Mouse (Mus musculus): ENCODE data around the gene Tmem189.
"Not testable (repeated sequence)": the region's sequence is repeated elsewhere in the genome, so short reads cannot be mapped to it uniquely, and the experiment has no call there.

Tmem189 gene

DNA sequence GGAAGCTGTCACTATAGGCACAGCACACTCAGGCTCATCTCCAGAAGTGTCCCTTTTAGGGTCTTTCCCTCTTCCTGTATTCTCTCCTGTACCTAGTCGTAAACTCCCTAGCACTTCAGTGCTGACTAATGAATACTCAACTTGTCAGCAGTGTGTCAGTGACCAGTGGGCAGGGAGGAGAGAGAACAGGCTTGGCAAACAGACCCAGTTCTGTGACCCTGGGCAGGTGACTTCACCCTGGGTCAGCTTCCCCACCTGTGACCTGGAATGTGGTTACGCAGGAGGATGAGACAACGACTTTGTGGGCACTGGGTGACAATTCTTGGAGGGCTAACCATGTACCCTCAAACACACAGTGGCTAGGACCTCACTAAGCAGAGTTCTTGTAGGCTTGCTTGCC lies 72.6 kb downstream of the Tmem189 start:
- DNase-seq = no peak

DNA sequence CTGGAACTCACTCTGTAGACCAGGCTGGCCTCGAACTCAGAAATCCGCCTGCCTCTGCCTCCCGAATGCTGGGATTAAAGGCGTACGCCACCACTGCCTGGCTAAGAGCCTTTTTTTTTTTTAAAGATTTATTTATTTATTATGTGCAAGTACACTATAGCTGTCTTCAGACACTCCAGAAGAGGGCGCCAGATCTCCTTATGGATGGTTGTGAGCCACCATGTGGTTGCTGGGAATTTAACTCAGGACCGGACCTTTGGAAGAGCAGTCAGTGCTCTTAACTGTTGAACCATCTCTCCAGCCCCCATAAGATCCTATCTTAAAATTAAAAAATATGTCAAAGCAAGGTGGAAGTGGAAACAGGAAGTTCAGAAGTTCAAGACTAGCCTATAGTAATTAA lies 76.3 kb downstream of the Tmem189 start:
- DNase-seq = not testable (repeated sequence)

DNA sequence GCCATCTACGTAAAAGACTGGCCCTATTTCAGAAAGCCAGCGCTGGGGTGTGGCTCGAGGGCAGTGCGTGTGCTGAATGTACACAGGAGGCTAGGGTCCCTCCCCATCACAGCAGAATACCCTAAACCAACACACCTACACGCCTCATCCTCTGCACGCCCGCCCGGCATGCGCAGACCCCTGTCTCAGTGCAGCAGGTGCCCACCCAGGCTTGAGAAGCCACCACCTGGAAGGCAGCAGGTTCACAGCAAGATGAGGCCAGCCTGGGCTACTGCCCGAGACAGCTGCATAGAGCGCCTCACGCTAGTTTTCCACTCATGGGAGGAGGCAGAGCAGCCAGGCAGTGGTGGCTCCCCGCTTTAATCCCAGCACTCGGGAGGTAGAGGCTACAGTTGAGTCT lies 77.5 kb downstream of the Tmem189 start:
- DNase-seq = no peak

DNA sequence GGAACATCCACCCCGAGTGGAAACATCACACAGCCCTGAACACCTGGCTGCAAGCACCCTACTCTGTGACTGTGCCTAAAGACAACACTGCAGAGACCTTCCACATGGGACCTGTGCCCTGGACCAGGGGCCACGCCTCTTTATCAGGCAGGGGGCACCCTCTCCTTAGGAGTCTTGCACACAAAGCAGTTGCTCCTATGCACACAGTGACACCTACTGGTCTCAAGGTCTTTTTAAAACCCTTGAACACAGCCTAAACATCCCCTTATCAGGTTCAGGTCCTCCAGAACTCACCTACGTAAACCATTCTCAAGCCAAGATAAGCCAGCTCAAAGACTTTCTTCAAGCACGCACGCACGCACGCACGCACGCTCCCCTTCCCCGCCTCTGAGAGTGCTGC lies 78.3 kb downstream of the Tmem189 start:
- DNase-seq = no peak

DNA sequence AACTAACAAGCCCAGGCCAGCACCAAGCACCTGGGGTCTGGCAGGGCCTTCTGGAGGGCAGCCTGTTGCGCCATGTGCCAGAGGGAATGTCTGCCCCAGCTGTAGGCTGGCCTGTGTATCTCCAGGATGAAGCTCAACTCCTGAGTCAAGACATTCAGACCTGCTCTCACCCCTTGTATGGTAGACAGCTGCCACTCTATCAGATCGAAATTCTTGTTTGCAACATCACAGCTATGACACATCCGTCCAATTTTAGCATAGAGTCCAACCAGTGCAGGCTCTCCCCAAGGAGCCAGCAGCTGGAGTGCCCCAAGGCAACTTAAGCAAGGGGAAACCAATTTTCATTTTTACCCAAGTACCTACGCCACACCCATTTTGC lies 82.9 kb downstream of the Tmem189 start:
- DNase-seq = no peak

DNA sequence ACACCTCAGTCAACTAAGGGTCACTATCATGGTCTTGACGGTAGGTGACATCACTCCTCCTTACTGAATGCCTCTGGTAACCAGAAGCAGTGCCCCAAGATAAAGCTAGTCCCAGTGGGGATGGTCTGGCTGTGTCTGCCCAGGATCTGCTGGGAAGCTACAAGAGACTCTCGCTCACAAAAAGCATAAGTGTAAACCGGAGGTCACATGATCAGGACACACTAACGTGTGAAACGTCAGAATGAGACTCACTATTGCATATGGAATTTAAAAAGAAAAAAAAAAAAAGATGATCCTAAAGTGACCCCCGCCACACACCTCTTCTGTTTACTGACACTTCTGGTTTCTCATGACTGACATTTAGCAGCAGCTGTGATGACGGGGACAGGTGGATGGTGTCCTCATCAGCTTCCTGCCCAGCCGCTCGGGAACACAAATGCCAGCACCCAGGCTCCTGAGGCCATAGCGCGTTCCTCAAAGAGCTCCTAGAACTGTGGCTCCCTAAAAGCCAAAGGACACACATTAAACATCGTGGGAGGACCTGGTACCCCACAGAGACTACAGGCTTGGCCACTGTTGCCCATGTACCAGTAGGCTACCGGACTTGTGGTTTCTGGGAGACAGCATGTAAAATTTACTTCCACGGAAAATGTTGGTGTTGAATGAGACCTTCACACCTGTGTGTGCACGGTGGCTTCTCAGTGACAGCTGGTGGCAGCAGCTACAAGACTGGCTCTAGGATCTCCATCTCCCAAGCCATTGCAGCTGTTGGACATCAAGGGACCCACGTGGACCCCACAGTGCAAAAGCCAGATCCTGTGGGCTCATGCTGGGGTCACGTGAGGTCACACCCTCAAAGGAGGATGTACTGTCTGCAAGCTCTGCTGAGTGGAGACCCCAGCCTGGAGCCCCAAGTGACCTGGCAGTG lies 83.5 kb downstream of the Tmem189 start:
- DNase-seq = no peak

DNA sequence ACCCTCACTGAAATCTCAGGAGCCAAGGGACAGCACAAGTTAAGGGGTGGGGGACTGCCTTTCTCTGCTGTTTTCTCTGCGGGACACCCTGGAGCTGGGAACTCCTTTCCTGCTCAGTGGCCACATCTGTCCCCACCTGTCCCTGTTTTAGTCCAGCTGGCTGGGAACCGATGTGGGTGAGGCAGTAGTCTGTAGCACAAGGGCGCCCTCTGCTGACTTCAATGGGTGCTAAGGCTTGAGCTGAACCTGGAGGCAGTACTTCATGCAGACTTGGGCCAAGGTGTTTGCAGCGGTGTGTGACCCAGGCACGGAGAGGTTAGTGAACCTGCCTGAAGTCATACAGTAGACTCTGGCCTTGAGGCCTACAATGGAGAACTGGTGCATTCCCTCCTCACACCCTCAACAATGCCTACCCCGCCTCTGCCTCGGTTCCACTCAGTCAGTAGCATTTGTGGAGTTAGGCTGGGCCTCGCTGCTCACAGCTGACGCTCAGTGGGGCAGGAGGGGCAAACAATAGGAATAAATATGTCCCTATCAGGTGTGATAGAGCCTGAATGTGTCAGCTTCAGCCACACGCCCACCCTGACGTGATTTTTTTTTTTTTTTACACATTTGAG lies 84.3 kb downstream of the Tmem189 start:
- peak; percentile 73 to 86 for DNase-seq

DNA sequence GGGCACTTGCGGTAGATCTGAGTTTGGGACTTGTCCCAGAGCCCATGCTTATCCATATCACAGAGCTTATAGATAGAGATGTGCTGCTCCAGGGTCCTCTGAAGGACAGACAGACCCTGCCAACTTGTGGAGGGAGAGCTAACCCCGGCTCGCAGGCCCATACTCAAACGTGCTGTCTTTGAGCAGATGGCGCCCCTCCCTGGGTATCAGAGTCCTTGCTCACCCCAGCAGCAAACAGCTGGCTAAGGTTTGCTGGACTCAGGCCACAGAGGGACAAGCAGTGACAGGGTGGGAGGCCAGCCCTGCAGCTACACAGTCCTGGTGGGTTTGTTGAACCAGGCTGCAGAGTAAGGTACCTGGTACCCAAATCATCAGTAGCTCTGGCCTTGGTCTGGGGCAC lies 86.6 kb downstream of the Tmem189 start:
- DNase-seq = no peak

DNA sequence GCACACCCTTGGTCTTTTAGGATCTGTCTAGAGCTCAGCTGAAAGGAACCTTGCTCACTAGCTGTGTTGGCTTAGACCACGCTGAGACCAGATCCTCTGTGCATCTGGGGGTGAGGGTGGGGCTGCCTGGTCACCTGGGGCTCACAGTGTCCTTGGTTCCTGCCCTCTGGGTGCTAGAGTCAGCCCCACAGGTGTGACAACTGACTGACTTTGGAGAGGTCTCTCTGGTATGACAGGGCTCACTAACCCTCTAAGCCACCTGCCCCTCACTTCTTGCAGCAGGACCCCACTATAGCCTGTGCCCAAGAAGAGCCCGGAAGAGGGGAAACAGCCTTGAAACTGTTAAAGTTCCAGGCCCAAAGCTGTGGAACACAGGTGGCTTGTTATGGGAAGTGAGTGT lies 87.3 kb downstream of the Tmem189 start:
- DNase-seq = no peak

DNA sequence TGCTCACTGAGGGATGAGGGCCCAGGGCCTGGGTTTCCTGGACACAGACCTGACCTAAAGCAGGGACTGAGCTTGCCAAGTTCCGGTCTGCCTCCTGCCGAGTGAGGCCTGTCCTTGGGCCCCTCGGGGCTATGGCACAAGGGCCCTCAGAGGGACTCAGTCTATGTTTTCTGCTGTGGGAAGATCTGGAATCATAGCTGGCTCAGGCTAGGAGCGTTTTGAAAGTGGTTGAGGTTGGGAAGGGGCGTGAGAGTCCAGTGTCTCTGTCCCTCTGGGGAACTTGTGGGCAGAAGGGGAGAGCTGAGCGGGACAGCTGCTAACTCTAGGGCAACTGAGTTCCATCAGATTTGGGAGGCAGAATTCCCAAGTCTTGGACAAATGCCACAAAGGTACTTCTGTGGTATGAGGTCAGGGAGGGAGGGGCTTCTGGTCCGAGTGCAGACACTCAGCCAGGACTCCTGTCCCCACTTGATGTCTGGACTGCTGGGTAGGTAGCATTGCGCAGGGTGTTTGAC lies 89.1 kb downstream of the Tmem189 start:
- no peak for DNase-seq

DNA sequence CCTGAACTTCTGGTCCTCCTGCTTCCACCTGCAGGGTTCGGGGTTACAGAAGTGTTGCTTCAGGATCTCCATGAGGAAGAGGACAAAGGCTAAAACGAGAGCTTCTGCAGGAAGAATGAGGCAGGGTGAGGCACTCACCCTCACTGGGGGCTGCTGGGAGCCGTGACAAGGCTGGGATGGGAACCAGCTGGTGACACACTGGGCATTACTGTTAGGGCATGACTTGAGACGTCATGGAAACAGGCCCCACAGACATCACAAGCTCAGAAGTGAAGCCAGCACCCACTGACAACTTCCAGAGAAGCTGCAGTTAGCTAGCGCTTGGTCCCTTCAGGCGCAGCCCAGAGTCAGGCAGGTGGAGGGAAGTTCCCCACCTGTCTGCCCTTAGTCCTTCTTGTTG lies 89.7 kb downstream of the Tmem189 start:
- no peak for DNase-seq

DNA sequence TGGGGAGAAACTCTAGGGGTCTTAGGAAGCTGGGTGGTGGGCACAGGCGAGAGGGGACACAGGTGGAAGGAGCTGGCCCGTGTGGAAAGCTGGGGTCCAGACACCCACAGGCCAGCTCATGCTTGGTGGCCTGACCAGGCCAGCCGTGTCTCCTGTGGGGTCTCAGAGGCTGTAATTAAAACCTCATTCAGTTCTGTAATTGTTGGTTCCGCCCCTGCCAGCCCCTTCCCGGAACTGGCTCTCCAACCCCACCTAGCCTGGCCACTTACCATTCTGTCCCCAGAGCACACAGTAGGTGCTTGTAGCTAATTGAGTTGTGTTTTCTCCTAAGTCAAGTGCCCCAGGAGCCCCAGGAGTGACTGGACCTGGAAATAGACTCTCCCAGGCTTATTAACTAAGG lies 90.4 kb downstream of the Tmem189 start:
- DNase-seq = no peak

DNA sequence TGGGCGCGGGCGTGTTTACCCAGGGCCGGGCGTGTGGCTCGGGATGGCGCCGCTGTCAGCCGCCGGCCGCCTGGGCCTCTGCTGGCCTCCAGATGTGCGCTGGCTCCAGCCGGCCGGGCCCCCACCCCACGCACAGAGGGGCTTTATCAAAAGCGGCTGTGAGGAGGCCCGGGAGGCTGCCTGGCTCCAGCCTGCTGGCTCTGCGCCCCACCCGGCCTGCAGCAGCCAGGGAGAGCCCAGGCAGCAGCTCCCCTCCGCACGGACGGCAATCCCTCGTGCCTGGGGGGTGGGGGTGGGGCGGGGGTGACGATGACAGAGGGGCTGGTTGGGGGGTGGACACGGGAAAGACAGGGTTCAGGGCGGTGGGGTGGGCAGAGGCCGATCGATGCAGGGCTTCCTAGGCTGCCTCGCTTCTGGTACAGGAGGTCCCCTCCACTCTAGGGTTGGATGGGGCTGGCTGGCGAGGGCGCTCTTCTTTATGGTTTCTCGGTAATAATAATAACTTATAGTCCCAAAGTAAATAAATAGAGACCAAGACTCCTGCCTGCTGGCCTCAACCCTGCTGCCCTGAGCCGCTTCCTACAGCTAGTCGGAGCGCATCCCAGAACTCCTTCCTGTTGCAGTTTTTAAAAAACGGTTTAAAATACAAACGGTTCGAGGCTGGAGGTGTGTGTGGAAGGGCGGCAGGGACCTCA lies 92.0 kb downstream of the Tmem189 start:
- no peak for DNase-seq

DNA sequence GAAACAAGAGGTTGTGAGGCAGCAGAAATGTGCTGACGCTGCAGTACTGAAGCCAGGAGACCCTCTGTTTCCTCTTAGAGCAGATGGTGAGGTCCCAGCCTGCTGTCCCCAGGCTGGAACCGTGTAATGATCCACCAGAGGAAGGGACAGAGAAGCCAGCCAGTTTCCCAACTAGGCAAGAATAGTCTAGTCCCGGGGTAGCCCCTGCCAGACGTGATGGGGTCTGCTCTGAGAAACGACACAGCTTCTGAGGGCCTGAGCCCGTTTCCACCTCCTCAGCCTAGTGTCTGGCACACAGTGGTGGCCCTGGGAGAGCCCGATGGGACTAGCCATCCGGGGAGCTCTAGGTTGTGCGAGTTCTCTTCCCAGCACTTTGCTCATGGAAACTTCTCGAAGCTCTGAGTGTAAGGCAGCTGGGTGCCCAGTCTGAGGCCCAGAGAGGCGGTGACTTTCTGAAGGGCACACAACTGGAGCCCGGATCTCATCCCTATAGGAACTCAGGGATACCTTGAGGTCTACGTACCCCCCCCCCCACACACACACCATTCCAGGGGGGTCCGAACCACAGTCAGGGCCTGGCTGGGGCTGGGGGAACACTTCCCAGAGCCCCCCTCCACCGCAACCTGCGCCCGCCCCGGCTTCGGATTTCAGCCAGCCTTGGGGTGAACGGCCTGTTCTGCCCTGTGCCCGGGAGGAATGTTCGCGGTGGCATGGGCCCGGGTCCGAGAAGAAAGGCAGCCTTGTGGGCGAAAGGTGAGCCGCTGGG lies 92.7 kb downstream of the Tmem189 start:
- no peak for DNase-seq

DNA sequence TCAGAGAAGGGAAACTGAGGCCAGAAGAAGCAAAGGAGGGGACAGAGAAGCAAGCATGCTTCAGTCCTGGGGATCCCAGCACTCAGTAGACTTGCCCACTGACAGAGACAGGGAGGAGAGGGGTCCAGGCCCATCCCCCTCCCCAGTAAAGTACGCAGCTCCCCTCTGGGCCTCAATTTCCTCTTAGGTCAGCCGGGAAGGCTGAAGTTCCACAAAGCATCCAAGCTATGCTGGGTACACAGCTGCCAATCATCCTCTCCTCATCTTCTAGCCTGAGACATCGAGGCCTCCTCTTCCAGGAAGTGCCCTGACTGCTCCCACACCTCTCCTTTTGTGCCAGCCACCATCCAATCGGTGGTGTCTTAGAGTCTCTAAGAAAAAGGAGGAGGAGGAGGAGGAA lies 93.4 kb downstream of the Tmem189 start:
- DNase-seq = no peak

DNA sequence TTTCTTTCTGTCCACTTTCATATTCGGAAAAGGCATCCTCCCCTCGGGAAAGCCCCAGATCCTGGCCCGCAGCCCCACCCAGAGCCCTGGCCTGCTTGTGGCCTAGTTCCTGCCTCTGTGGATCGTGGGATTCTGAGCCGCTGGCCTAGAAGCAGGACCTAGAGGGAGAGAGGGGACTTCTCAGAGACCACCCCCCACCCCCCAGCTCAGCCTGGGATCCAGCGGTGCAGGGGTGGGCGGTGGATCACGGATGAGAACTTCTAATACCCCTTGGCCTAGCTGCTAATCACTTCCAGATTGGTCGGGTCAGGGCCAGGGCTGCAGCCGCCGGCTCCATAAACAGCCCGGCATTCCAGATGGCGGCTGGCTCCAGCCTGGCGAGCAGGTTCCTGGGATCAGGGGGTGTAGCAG lies 93.9 kb downstream of the Tmem189 start:
- DNase-seq = no peak

DNA sequence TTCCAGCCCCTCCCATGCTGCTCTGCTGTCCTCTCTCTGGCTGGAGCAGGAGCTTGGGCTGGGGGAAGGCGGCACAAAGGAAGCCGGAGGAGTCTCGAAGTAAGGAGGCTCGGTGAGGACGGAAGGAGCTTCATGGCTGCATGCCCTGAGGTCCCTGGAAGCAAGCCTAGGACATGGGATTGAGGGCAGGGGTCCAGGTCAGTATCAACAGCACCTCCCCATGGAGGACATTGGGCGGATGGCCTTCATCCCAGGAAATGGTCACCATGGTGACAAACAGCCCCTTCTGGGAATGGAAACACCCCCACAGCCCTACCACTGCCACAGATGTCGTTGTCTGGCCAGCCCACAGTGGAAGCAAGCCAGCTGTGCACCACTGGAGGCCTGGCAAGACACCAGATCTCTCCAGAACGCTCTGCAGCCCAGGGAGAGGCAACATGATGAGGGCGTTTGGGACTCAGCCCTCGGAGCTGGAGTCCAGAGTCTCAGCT lies 95.1 kb downstream of the Tmem189 start:
- DNase-seq = peak; percentile 24 to 42

DNA sequence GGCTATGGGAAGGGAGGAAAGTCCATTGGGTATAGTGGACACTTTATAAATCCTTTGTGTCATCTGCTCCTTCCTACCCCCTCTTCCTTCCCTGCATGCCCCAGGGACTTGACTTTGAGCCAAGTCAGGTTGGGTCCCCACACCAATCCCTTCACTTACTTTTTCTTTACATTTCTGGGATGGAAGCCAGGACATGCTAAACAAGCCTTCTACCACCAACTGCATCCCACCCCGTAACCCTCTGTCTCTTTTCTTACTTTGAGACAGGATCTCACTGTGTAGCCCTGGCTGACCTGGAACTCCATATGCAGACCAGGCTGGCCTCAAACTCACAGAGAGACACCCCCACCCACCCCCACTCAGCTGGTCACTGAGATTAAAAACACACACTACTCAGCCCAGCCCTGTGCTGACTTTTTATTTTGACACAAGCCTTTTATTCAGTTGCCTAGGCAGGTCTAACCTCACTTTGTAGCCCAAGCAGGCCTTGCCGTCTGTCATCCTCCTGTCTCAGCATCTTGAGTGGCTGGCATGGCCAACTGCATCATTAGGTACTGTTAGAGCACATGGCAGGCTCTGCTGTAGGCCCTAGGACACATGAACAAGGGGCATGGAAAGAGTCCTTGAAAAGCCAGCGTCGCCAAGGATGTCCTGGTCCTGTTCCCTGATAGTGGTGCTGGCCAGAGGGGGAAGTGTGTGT lies 95.9 kb downstream of the Tmem189 start:
- no peak for DNase-seq
